Mouse (Mus musculus) E14TG2a.4 (cell line): Measurements from ENCODE around the gene Folr2.

ENCODE experiments used
- H3K27me3 ChIP-seq: 2 replicates; pipeline ENCODE4 v1.6.1; 2014; ENCODE audit warnings: low read length, control low read depth; ENCODE audit not compliant: insufficient read depth
- H3K36me3 ChIP-seq: 2 replicates; pipeline ENCODE4 v1.6.1; 2014; ENCODE audit warnings: low read length, control low read depth; ENCODE audit not compliant: insufficient read depth
- H3K4me1 ChIP-seq: replicated peaks from 2 replicates; pipeline ENCODE4 v1.6.1; 2014; ENCODE audit warnings: low read depth, low read length, control low read depth
- H3K4me3 ChIP-seq: replicated peaks from 2 replicates; pipeline ENCODE4 v1.5.1; 2014; ENCODE audit warnings: mild to moderate bottlenecking, low read length
- H3K9me3 ChIP-seq: 2 replicates; pipeline ENCODE4 v1.6.1; 2014; ENCODE audit warnings: low read length, control low read depth
- CTCF ChIP-seq: conservative IDR thresholded peaks from 2 replicates; pipeline ENCODE4 v1.5.1; 2014; ENCODE audit warnings: low read length
- NANOG ChIP-seq: IDR thresholded peaks from 2 replicates; pipeline ENCODE4 v1.6.1; 2014; ENCODE audit warnings: borderline replicate concordance, low read length, mixed read lengths
- POU5F1 ChIP-seq: IDR thresholded peaks from 2 replicates; pipeline ENCODE4 v1.6.1; 2014; ENCODE audit warnings: low read length, borderline replicate concordance

Gene Folr2

DNA sequence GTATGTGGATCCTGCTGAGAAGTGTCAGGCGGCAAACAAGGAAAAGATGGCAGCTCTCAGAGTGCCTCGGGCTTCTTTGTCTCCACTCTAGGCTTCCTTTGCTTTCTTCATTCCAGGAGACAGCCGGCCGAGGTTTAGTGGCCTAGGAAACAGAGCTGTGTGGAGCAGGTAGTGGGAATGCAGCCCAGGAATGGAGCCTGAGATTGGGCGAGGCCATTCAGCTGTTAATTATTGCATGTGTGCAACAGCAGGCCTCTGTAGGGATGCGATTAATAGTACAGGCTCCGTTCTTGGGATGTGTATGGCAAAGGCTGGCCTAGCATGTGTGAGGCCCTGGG lies 12.1 kb upstream of the Folr2 start:
- no peak for TF ChIP-seq NANOG
- no peak for TF ChIP-seq CTCF
- no peak for TF ChIP-seq POU5F1
- Histone ChIP-seq H3K4me1 (peaks cover 71% of the 10 kb centered on the region), H3K4me3 (peak overlapping the region; percentile 68), H3K36me3 (peaks cover 9% of the 10 kb centered on the region), H3K9me3 (no peaks in the 10 kb centered on the region), H3K27me3 (no peaks in the 10 kb centered on the region)

- peaks cover 15% of the 10 kb centered on the region for H3K36me3 ChIP-seq
- H3K4me1 ChIP-seq, result peaks cover 78% of the 10 kb centered on the region
- no peaks in the 10 kb centered on the region for H3K27me3 ChIP-seq
- TF ChIP-seq POU5F1, result no peak
- no peak for TF ChIP-seq NANOG
- no peak for TF ChIP-seq CTCF
- H3K4me3 ChIP-seq, result peak overlapping the region; percentile 68
- no peaks in the 10 kb centered on the region for H3K9me3 ChIP-seq
These were observed 11.5 kb upstream of the Folr2 start for GRCm38 (mm10) chr7:101868241-101869162.

- peaks cover 25% of the 10 kb centered on the region for H3K36me3 ChIP-seq
- peaks cover 88% of the 10 kb centered on the region for H3K4me1 ChIP-seq
- H3K9me3 ChIP-seq, result no peaks in the 10 kb centered on the region
- peak overlapping the region; percentile 68 for H3K4me3 ChIP-seq
- no peak for TF ChIP-seq CTCF
- TF ChIP-seq POU5F1, result no peak
- TF ChIP-seq NANOG, result no peak
- no peaks in the 10 kb centered on the region for H3K27me3 ChIP-seq
These were observed 10.5 kb upstream of the Folr2 start for GRCm38 (mm10) chr7:101867482-101867881.

GRCm38 (mm10) chr7:101866491-101867265 lies 9.7 kb upstream of the Folr2 start:
- Histone ChIP-seq H3K4me3 (peak overlapping the region; percentile 68), H3K9me3 (no peaks in the 10 kb centered on the region), H3K36me3 (peaks cover 33% of the 10 kb centered on the region), H3K27me3 (no peaks in the 10 kb centered on the region), H3K4me1 (peaks cover 92% of the 10 kb centered on the region)
- TF ChIP-seq POU5F1 (no peak), NANOG (no peak), CTCF (no peak)

- Histone ChIP-seq H3K9me3 (no peaks in the 10 kb centered on the region), H3K4me1 (peaks cover 84% of the 10 kb centered on the region), H3K4me3 (no peak within 1 kb of the TSS), H3K36me3 (peaks cover 60% of the 10 kb centered on the region), H3K27me3 (no peaks in the 10 kb centered on the region)
- no peak for TF ChIP-seq NANOG
- no peak for TF ChIP-seq CTCF
- TF ChIP-seq POU5F1, result no peak
These were observed 6.4 kb upstream of the Folr2 start, which contains the start of gene Anapc15 for GRCm38 (mm10) chr7:101863415-101863814. Gene Anapc15 (plus strand): TSS chr7:101863715.

DNA sequence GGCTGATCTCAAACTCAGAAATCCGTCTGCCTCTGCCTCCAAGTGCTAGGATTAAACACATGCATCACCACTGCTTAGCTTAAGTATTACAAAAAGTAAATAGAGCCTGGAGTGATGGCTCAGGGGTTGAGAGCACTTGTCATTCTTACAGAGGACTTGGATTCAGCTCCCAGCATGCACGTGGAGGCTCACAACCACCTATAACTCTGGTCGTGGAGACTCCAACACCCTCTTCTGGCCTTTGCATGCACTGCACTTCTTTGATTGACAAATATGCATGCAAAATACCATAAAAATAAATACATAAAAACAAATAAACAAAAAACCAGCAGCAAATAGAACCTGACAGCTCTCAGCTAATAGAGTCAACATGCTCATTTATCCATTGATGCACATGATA lies 5.3 kb upstream of the Folr2 start:
- peaks cover 80% of the 10 kb centered on the region for H3K4me1 ChIP-seq
- H3K9me3 ChIP-seq, result no peaks in the 10 kb centered on the region
- H3K36me3 ChIP-seq, result peaks cover 71% of the 10 kb centered on the region
- H3K4me3 ChIP-seq, result no peak overlapping the region
- H3K27me3 ChIP-seq, result no peaks in the 10 kb centered on the region
- TF ChIP-seq NANOG (no peak), POU5F1 (no peak), CTCF (peak; percentile 34)

DNA sequence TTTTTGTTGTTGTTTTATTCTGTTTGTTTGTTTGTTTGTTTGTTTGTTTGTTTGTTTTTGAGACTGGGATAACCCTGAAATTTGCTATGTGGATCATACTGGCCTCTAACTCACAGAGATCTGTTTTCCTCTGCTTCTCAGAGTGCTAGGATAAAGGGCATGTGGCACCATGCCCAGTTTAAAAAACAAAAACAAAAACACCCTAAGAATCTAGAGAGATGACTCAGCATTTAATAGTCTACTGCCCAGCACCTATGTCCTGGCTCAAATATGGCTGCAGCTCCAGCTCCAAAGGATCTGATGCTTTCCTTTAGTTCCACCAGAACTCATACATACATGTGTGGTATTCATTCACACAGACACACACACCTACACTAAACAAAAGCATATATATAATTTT lies 4.0 kb upstream of the Folr2 start:
- no peaks in the 10 kb centered on the region for H3K9me3 ChIP-seq
- H3K4me1 ChIP-seq, result peaks cover 68% of the 10 kb centered on the region
- TF ChIP-seq POU5F1 (no peak), CTCF (no peak), NANOG (no peak)
- peaks cover 84% of the 10 kb centered on the region for H3K36me3 ChIP-seq
- no peaks in the 10 kb centered on the region for H3K27me3 ChIP-seq
- H3K4me3 ChIP-seq, result no peak overlapping the region

GRCm38 (mm10) chr7:101858362-101858761 lies 1.4 kb upstream of the Folr2 start:
- TF ChIP-seq POU5F1, result no peak
- TF ChIP-seq CTCF, result no peak
- no peak for TF ChIP-seq NANOG
- peaks cover 42% of the 10 kb centered on the region for H3K4me1 ChIP-seq
- no peaks in the 10 kb centered on the region for H3K9me3 ChIP-seq
- H3K36me3 ChIP-seq, result peaks cover 85% of the 10 kb centered on the region
- no peak overlapping the region for H3K4me3 ChIP-seq
- no peaks in the 10 kb centered on the region for H3K27me3 ChIP-seq
